Mouse (Mus musculus) mesoderm, embryonic 11.5 days (tissue): ENCODE measurements around the gene Chpf.

Experiments
- DNase-seq: peaks from one replicate; pipeline ENCODE4 v3.0.0-alpha.2; 2012; ENCODE audit warnings: low read depth, low spot score

The Chpf gene

GRCm38 (mm10) chr1:75499441-75499840 lies 20.3 kb upstream of the Chpf start:
- no peak for DNase-seq

GRCm38 (mm10) chr1:75498897-75499296 lies 19.8 kb upstream of the Chpf start:
- DNase-seq: no peak

DNA sequence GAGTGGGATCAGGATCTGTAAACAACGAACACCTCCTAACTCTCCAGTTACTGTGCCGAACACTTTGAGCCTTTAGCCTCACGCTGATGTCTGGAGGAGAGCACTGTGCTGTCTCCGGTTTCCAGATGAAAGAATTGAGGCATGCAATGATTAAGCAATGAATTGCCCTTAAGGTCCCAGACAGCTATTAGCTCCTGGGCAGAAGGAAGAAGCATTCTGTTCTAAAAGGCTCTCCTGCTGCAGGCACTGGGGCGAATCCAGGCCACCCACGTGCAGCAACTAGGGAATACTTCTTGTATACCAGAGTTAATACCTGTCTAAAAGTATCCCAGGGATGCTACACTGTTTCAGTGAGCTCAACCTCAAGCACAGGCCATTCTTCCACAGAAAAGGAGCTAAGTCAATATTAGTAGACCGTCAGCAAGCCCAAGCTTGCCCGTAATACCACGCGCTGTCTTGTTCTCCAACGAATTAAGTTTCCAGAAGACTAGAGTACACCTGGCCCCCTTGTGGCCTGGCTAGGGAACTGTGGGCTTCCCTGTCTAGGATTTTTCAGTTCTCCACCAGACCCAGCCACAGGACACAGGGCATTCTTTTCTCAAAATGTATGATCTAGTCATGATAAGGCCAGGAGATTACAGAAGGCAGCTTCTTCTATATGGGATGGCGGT lies 15.9 kb upstream of the Chpf start:
- DNase-seq: peak; percentile 56

DNA sequence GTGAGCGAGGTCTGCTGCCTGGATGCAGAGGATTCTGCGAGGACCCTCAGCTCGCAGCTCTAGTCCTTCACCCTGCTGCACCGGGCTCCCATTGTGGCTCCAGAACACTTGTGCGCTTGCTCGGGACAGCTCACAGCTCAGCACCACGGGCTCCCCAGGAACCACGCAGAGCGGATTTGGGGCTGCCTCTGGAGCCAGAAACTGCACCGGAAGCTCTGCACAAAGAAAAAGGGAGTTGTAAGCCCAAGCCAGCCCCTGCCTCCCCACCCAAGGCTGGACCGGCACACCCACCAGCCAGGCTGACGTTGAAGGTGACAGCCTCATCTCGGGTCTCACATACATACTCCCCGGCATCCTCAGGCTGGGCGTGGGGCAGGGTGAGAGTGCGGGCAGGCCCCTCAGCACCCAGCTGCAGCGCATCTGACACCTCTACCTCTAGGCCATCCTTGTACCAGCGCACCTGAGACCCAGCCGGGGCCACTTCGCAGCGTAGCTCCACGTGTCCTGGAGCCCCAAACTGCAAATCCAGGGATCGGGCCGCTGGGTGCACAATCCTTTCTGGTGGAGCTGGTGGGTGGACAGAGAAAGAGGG lies 13.6 kb upstream of the Chpf start:
- no peak for DNase-seq

DNA sequence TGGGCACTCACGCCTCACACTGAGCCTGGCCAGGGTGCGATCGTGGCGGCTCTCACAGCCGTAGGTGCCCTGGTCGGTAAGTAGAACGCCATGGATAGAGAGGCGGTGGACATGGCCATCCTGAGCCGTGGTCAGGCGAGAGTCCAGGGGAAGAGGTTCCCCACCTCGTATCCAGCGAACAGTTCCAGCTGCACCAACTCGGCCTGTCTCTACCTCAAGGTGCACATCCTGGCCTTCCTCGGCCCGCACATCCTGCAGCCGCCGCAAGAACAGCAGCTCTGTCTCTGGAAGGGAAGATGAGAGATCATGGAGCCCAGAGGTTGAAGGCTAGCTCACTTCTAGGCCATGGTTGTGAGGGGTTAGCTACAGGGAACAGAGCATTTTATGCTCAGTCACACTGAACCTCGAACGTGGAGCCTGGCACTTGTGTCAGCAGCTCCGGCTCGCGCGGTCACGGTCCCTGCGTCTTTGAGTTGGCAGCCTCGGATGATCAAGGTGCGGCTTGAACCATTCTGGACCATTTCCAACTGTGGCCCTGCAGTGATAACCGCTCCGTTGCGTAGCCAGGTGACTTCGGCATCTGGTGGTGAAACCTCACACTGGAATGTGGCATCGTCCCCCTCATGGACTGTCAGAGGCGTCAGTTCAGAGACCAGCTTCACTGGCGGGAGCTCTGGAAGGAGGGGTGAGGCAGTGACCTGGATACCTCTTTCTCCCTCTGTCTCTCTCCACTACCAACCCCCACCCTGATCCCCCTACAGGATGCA lies 11.9 kb upstream of the Chpf start:
- DNase-seq: no peak

DNA sequence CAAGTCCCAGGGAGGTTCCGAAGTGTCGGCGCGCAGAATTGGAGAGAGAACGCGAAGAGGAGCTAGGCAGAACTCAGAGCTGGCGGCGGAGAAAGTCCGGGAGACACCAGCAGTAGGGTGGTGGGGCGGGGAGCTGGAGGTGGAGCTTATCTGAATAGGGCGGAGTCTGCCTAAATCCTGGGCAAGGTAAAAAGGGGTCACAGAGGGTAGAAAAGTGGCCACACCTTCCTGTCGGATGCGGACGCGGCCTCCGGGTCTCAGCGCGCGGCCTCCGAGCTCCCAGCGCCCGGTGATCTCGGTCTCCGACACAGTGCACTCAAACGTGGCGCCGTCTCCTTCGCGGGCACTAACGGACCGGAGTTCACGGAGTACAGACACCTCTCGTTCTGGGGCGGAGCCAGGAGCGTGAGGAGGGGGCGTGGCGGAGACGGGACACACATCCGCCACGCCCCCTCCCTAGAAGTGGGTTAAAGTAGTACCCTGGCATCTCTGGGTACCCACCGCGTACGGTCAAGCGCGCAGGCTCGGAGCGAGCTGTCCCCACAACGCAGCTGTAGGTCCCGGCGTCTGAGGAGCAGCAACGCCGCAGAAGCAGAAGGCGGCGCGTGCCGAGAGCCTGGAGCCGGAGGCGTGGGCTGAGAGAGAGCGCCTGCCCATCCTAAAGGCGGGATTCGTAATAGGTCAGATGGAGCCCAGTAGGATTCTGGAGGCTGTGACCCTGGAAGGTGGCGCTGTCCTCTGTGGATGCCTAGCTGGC lies 8.5 kb upstream of the Chpf start:
- DNase-seq: peak; percentile 82

- DNase-seq: no peak
These were observed 7.9 kb upstream of the Chpf start for GRCm38 (mm10) chr1:75487040-75487404.

DNA sequence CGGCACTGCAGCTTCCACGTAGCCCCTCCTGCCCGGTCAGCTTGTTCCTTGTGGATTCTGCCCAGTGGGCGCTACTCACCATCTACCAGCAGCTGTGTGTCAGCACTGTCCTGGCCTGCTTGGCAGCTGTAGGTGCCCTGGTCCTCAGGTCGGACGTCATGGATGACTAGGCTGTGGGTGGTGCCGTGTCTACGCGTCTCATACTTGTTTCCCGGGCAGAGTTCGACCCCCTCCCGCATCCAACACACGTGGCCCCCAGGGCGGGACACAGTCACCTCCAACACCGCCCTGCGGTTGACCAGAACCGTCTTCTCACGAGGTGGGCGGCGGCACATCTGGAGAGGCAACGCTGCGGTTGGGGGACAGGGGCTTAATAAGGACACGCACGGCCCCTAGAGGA lies 7.5 kb upstream of the Chpf start:
- DNase-seq: no peak

- no peak for DNase-seq
These were observed 1.6 kb upstream of the Chpf start for GRCm38 (mm10) chr1:75480735-75481134.

DNA sequence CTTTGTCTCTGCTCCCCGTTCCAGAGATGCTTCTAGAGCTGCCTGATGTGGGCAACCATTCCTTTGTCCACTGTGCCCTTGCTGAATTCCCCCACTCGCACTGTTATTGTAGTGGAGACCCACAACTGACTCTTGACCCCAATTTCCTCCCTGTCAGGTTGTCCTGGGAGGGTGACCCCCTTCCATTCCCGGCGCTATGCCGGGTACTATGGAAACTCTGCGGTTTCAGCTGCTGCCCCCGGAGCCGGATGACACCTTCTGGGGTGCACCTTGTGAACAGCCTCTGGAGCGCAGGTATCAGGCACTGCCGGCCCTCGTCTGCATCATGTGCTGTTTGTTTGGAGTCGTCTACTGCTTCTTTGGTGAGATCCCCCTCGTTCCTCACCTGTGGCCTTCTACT lies 929 bp upstream of the Chpf start:
- no peak for DNase-seq

GRCm38 (mm10) chr1:75479635-75479989 lies 505 bp upstream of the Chpf start:
- DNase-seq: no peak

DNA sequence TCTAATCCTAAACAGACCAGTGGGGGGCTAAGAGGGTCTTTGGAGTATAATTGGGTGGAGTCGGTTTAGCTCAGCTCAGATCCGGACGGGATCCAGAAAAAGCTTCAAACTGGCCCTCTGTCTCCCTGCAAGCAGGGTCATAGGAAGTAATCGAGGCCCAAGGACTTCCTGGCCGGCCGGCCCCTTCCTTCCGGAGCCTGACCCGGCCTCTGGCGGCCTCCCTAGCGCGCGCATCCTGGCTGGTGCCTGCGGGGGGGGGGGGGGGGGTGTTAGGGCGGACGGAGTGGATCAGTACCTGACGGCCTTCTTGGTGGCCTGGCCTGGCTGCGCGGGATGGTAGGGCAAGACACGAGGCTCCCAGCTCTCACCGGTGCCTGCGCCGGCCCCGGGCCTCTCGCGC lies 610 bp downstream of the Chpf start:
- no peak for DNase-seq

DNA sequence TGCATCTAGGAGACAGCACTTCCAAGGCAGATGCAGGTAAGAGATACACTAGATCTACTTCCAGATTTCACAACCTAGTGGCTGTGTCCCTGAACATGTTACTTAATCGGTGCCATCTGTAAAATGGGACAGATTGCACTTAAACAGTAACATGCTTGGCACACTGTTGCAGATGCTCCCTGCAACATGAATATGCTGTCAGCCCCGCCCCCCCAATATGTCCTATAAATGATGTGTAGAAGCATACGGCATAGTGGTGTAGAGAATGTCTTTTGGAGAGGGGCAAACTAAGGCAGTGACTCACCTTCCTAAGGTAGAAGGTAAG lies 1.2 kb downstream of the Chpf start:
- no peak for DNase-seq

GRCm38 (mm10) chr1:75477264-75477965 lies 1.7 kb downstream of the Chpf start:
- peak; percentile 78 for DNase-seq

GRCm38 (mm10) chr1:75476441-75476840 lies 2.7 kb downstream of the Chpf start:
- DNase-seq: no peak

DNA sequence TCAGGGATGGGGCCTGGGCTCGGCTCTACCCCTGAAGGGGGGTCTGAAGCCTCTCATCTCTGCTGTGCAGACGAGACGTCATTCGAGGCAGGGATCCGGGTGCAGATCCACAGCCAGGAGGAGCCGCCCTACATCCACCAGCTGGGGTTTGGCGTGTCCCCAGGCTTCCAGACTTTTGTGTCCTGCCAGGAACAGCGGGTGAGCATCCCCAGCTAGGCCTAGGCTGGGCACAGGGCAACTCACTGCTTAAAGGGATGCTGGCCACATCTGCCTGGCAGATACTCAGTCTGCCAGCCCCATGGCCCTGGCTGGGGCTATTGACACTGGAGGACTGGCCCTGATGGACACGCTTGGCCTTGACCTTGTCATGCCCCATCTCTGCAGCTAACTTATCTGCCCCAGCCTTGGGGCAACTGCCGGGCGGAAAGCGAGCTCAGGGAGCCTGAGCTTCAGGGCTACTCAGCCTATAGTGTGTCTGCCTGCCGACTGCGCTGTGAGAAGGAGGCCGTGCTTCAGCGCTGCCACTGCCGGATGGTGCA lies 9.8 kb downstream of the Chpf start:
- no peak for DNase-seq

GRCm38 (mm10) chr1:75467215-75467927 lies 11.7 kb downstream of the Chpf start:
- peak; percentile 88 for DNase-seq

- DNase-seq: no peak
These were observed 15.4 kb downstream of the Chpf start for GRCm38 (mm10) chr1:75463652-75464204.

DNA sequence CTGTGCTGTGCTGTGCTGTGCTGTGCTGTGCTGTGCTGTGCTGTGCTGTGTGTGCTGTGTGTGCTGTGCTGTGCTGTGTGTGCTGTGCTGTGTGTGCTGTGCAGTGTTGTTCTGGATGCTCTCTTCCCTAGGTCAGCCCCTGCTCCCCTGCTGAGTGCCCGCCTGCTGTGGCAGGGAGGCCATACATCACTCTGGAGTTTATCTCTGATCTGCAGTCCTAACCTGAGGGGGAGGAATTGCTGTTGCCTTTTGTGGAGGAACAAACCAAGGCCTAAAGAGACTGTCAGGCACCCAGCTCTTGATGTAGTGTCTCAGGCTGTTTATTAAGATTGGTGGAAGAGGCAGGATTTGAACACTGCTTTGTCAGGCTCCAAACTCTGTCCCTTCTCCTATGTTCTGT lies 16.5 kb downstream of the Chpf start:
- DNase-seq: no peak

GRCm38 (mm10) chr1:75460297-75460696 lies 18.8 kb downstream of the Chpf start:
- DNase-seq: no peak
